Mouse (Mus musculus) stomach, embryonic 16.5 days (tissue): ENCODE measurements around the gene Usp29. TPM values are rescaled to one million over a fixed set of nuclear protein-coding genes. Genes with fewer than 3 reads are reported as not detected.
A peak's percentile ranks its signal among the peaks of the same experiment; 100 is the strongest.
"Not testable (repeated sequence)": the region's sequence is repeated elsewhere in the genome, so short reads cannot be mapped to it uniquely, and the experiment has no call there.

ENCODE experiments used
- ATAC-seq: fragments of 200-750 bp; cut with Nextera tagmentation; 2 replicates; pipeline ENCODE4 v1.8.0; 2017; ENCODE audit warnings: moderate number of reproducible peaks, moderate TSS enrichment; ENCODE audit not compliant: insufficient read depth, low FRiP score
- H3K27ac ChIP-seq: fragments of 300-500 bp; sonication (generic); 2 replicates; pipeline ENCODE4 v1.5.1; 2014; ENCODE audit warnings: low read length
- H3K27me3 ChIP-seq: fragments of 300-500 bp; sonication (generic); 2 replicates; pipeline ENCODE4 v1.6.1; 2014; ENCODE audit warnings: low read length, control low read depth, mixed read lengths; ENCODE audit not compliant: control insufficient read depth, insufficient read depth
- H3K36me3 ChIP-seq: fragments of 300-500 bp; sonication (generic); 2 replicates; pipeline ENCODE4 v1.6.1; 2014; ENCODE audit warnings: low read length; ENCODE audit not compliant: control insufficient read depth, insufficient read depth
- H3K4me1 ChIP-seq: fragments of 300-500 bp; sonication (generic); 2 replicates; pipeline ENCODE4 v1.6.1; 2014; ENCODE audit warnings: low read length, control low read depth, mixed read lengths; ENCODE audit not compliant: control insufficient read depth, insufficient read depth
- H3K4me2 ChIP-seq: fragments of 300-500 bp; sonication (generic); 2 replicates; pipeline ENCODE4 v1.6.1; 2014; ENCODE audit warnings: low read depth, low read length, mixed read lengths
- H3K4me3 ChIP-seq: fragments of 300-500 bp; sonication (generic); replicated peaks from 2 replicates; pipeline ENCODE4 v1.5.1; 2014; ENCODE audit warnings: mild to moderate bottlenecking, low read length
- H3K9ac ChIP-seq: fragments of 300-500 bp; sonication (generic); 2 replicates; pipeline ENCODE4 v1.6.1; 2014; ENCODE audit warnings: low read length
- H3K9me3 ChIP-seq: fragments of 300-500 bp; sonication (generic); replicated peaks from 2 replicates; pipeline ENCODE4 v1.6.1; 2016; ENCODE audit warnings: low read length, control low read depth; ENCODE audit not compliant: control insufficient read depth
- WGBS: fragments of 180-500 bp; shearing (Covaris S2); extraction: QIAGEN DNeasy Blood & Tissue Kit; methylation state at CpG from one replicate; pipeline ENCODE4 v1.1.7; 2014; 5-methylcytosine and 5-hydroxymethylcytosine counted together
- polyA plus RNA-seq: library from polyadenylated mRNA; unstranded; fragments of >200 nt; fragmentation: Nextera tagmentation; extraction: Ambion mirVana; gene quantifications from 2 replicates; pipeline ENCODE4 v1.2.1, GENCODE M21; 2015

Gene Usp29
- polyA plus RNA-seq, 1 experiment from 2014 or later = 5.6 TPM

- no peaks in the 10 kb centered on the region for H3K27me3 ChIP-seq
- no peak overlapping the region for H3K9ac ChIP-seq
- WGBS = 42% methylated on average over 3 of the region's 3 CpGs
- no peaks in the 10 kb centered on the region for H3K4me1 ChIP-seq
- no peaks in the 10 kb centered on the region for H3K9me3 ChIP-seq
- H3K4me2 ChIP-seq = no peak overlapping the region
- ATAC-seq = no peak
- H3K4me3 ChIP-seq = no peak overlapping the region
- no peaks in the 10 kb centered on the region for H3K36me3 ChIP-seq
- H3K27ac ChIP-seq = no peak overlapping the region
Observed at GRCm38 (mm10) chr7:6891206-6891605, 160.8 kb downstream of the Usp29 start.

- not testable (repeated sequence) for H3K4me2 ChIP-seq, H3K27ac ChIP-seq, H3K9ac ChIP-seq, H3K27me3 ChIP-seq, H3K4me3 ChIP-seq, H3K9me3 ChIP-seq, H3K36me3 ChIP-seq, ATAC-seq, H3K4me1 ChIP-seq
- 15% methylated on average over 4 of the region's 4 CpGs for WGBS
Observed at GRCm38 (mm10) chr7:6897021-6897420, 166.6 kb downstream of the Usp29 start.

- Histone ChIP-seq H3K4me2 (no peak overlapping the region), H3K36me3 (no peaks in the 10 kb centered on the region), H3K27me3 (no peaks in the 10 kb centered on the region), H3K4me1 (no peaks in the 10 kb centered on the region), H3K9ac (no peak overlapping the region), H3K9me3 (no peaks in the 10 kb centered on the region), H3K27ac (no peak overlapping the region), H3K4me3 (no peak overlapping the region)
- 82% methylated on average over 7 of the region's 7 CpGs for WGBS
- ATAC-seq = no peak
Observed at GRCm38 (mm10) chr7:6900672-6901071, 170.3 kb downstream of the Usp29 start.

GRCm38 (mm10) chr7:6903489-6903888, 173.1 kb downstream of the Usp29 start:
- no peak for ATAC-seq
- Histone ChIP-seq H3K9me3 (no peaks in the 10 kb centered on the region), H3K27me3 (no peaks in the 10 kb centered on the region), H3K36me3 (no peaks in the 10 kb centered on the region), H3K27ac (no peak overlapping the region), H3K4me2 (no peak overlapping the region), H3K4me3 (no peak overlapping the region), H3K9ac (no peak overlapping the region), H3K4me1 (no peaks in the 10 kb centered on the region)
- WGBS = 61% methylated on average over 8 of the region's 8 CpGs

- no peak overlapping the region for H3K27ac ChIP-seq
- ATAC-seq = no peak
- 22% methylated on average over 7 of the region's 7 CpGs for WGBS
Observed at GRCm38 (mm10) chr7:6910527-6910926, 180.1 kb downstream of the Usp29 start.

GRCm38 (mm10) chr7:6911731-6912130, 181.4 kb downstream of the Usp29 start:
- peaks cover 10% of the 10 kb centered on the region for H3K4me1 ChIP-seq
- WGBS = 61% methylated on average over 5 of the region's 5 CpGs
- no peaks in the 10 kb centered on the region for H3K27me3 ChIP-seq
- no peak overlapping the region for H3K4me3 ChIP-seq
- H3K9ac ChIP-seq = no peak overlapping the region
- no peaks in the 10 kb centered on the region for H3K9me3 ChIP-seq
- no peak overlapping the region for H3K27ac ChIP-seq
- ATAC-seq = no peak
- no peaks in the 10 kb centered on the region for H3K36me3 ChIP-seq
- no peak overlapping the region for H3K4me2 ChIP-seq

More at GRCm38 (mm10) chr7:6910527-6910926, 180.1 kb downstream of the Usp29 start:
- Histone ChIP-seq H3K9ac (no peak overlapping the region), H3K4me2 (no peak overlapping the region), H3K9me3 (no peaks in the 10 kb centered on the region), H3K36me3 (no peaks in the 10 kb centered on the region), H3K4me1 (peaks cover 10% of the 10 kb centered on the region), H3K27me3 (no peaks in the 10 kb centered on the region), H3K4me3 (no peak overlapping the region)

- Histone ChIP-seq H3K9me3 (no peaks in the 10 kb centered on the region), H3K27me3 (no peaks in the 10 kb centered on the region), H3K9ac (peak overlapping the region; percentile 69), H3K36me3 (no peaks in the 10 kb centered on the region), H3K4me1 (peaks cover 10% of the 10 kb centered on the region), H3K27ac (peak overlapping the region; percentile 48), H3K4me2 (peak overlapping the region; percentile 59), H3K4me3 (peak overlapping the region; percentile 35)
- peak; percentile 68 for ATAC-seq
- WGBS = 11% methylated on average over 30 of the region's 30 CpGs
Observed at GRCm38 (mm10) chr7:6913439-6914380, 183.3 kb downstream of the Usp29 start.

GRCm38 (mm10) chr7:6917126-6917525, 186.7 kb downstream of the Usp29 start:
- H3K36me3 ChIP-seq = no peaks in the 10 kb centered on the region
- H3K4me3 ChIP-seq = no peak overlapping the region
- no peak overlapping the region for H3K4me2 ChIP-seq
- H3K27me3 ChIP-seq = no peaks in the 10 kb centered on the region
- H3K9ac ChIP-seq = no peak overlapping the region
- ATAC-seq = no peak
- no peak overlapping the region for H3K27ac ChIP-seq
- no peaks in the 10 kb centered on the region for H3K9me3 ChIP-seq
- peaks cover 8% of the 10 kb centered on the region for H3K4me1 ChIP-seq
- WGBS = 67% methylated on average over 5 of the region's 5 CpGs

GRCm38 (mm10) chr7:6918267-6918666, 187.9 kb downstream of the Usp29 start:
- Histone ChIP-seq H3K9ac (no peak overlapping the region), H3K27ac (no peak overlapping the region), H3K27me3 (no peaks in the 10 kb centered on the region), H3K36me3 (no peaks in the 10 kb centered on the region), H3K4me3 (no peak overlapping the region), H3K9me3 (no peaks in the 10 kb centered on the region), H3K4me2 (no peak overlapping the region), H3K4me1 (peaks cover 7% of the 10 kb centered on the region)
- 6% methylated on average over 10 of the region's 10 CpGs for WGBS
- ATAC-seq = peak; percentile 72
